Mouse (Mus musculus) heart, embryonic 13.5 days (tissue): ENCODE results near the gene Ren1. TPM values are rescaled to one million over a fixed set of nuclear protein-coding genes. Genes with fewer than 3 reads are reported as not detected.

Source experiments
- ATAC-seq: fragments of 200-750 bp; cut with Nextera tagmentation; 2 replicates; pipeline ENCODE4 v1.8.0; 2017; ENCODE audit warnings: moderate TSS enrichment; ENCODE audit not compliant: insufficient number of reproducible peaks, low FRiP score, low TSS enrichment; ENCODE audit errors: extremely low read depth
- H3K27ac ChIP-seq: fragments of 300-500 bp; sonication (generic); replicated peaks from 2 replicates; pipeline ENCODE4 v1.5.1; 2015; ENCODE audit warnings: moderate library complexity, mild to moderate bottlenecking, inconsistent platforms
- H3K27me3 ChIP-seq: fragments of 300-500 bp; sonication (generic); replicated peaks from 2 replicates; pipeline ENCODE4 v1.6.1; 2015; ENCODE audit warnings: mild to moderate bottlenecking, inconsistent platforms
- H3K36me3 ChIP-seq: fragments of 300-500 bp; sonication (generic); 2 replicates; pipeline ENCODE4 v1.6.1; 2015; ENCODE audit warnings: mild to moderate bottlenecking, inconsistent platforms
- H3K4me1 ChIP-seq: fragments of 300-500 bp; sonication (generic); 2 replicates; pipeline ENCODE4 v1.6.1; 2015; ENCODE audit warnings: inconsistent platforms
- H3K4me2 ChIP-seq: fragments of 300-500 bp; sonication (generic); 2 replicates; pipeline ENCODE4 v1.6.1; 2015; ENCODE audit warnings: inconsistent platforms, mild to moderate bottlenecking, moderate library complexity
- H3K4me3 ChIP-seq: fragments of 300-500 bp; sonication (generic); 2 replicates; pipeline ENCODE4 v1.5.1; 2015; ENCODE audit warnings: moderate library complexity, mild to moderate bottlenecking, inconsistent platforms
- H3K9ac ChIP-seq: fragments of 300-500 bp; sonication (generic); 2 replicates; pipeline ENCODE4 v1.6.1; 2015; ENCODE audit warnings: inconsistent platforms, mild to moderate bottlenecking, moderate library complexity
- H3K9me3 ChIP-seq: fragments of 300-500 bp; sonication (generic); 2 replicates; pipeline ENCODE4 v1.6.1; 2016; ENCODE audit warnings: inconsistent platforms
- WGBS: fragments of 180-500 bp; shearing (Covaris S2); methylation state at CpG from one replicate; pipeline ENCODE4 v1.1.7; 2015; ENCODE audit warnings: mixed read lengths; 5-methylcytosine and 5-hydroxymethylcytosine counted together
- polyA plus RNA-seq: library from polyadenylated mRNA; unstranded; fragments of >200 nt; fragmentation: Nextera tagmentation; extraction: Ambion mirVana; gene quantifications from 2 replicates; pipeline ENCODE4 v1.2.1, GENCODE M21; 2015

Gene Ren1
- polyA plus RNA-seq, 1 experiment from 2014 or later: 0.39 TPM

GRCm38 (mm10) chr1:133363276-133364021, 13.1 kb downstream of the Ren1 start, which contains the start of gene Etnk2:
Gene Etnk2 (plus strand): TSS chr1:133363572.
- H3K9ac ChIP-seq: peak within 1 kb of the TSS; percentile 71
- peak; percentile 53; the same call in 1 of the 2 replicates for ATAC-seq
- H3K4me3 ChIP-seq: peak within 1 kb of the TSS; percentile 61
- no peak within 1 kb of the TSS for H3K27ac ChIP-seq
- peak within 1 kb of the TSS; percentile 88 for H3K4me2 ChIP-seq
- no peaks in the 10 kb centered on the region for H3K36me3 ChIP-seq
- H3K4me1 ChIP-seq: peaks cover 38% of the 10 kb centered on the region
- no peaks in the 10 kb centered on the region for H3K9me3 ChIP-seq
- H3K27me3 ChIP-seq: peaks cover 68% of the 10 kb centered on the region
- WGBS: 1% methylated on average over 52 of the region's 52 CpGs

GRCm38 (mm10) chr1:133364022-133364630, 13.8 kb downstream of the Ren1 start:
- Histone ChIP-seq H3K4me1 (peaks cover 40% of the 10 kb centered on the region), H3K36me3 (no peaks in the 10 kb centered on the region), H3K9ac (peak overlapping the region; percentile 71), H3K27ac (no peak overlapping the region), H3K9me3 (no peaks in the 10 kb centered on the region), H3K4me2 (peak overlapping the region; percentile 88), H3K27me3 (peaks cover 61% of the 10 kb centered on the region), H3K4me3 (peak overlapping the region; percentile 61)
- 3% methylated on average over 27 of the region's 27 CpGs for WGBS
- no peak for ATAC-seq

DNA sequence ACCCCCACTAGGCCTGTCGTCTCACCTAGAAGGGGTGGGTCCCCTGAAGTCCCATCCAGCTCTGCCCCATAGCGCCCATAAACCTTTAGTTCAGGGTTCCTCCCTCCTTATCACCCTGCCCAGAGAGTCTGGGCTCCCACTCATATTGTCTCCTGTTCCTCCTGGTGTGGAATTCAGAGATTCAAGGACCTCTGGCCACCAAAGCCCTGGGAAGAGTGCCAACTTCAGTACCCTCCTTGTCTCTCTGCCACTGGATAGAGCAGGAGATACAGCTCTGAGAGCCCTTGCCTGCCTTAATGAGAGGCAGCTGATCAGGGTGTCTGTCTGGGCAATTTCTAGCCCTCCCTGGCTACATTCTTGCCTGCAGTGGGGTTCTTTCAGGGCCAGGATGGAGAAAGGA, 14.6 kb downstream of the Ren1 start:
- no peaks in the 10 kb centered on the region for H3K9me3 ChIP-seq
- H3K27ac ChIP-seq: no peak overlapping the region
- H3K36me3 ChIP-seq: no peaks in the 10 kb centered on the region
- H3K9ac ChIP-seq: no peak overlapping the region; the same call in 1 of the 2 replicates
- no peak overlapping the region; the same call in 1 of the 2 replicates for H3K4me3 ChIP-seq
- peaks cover 53% of the 10 kb centered on the region for H3K27me3 ChIP-seq
- peaks cover 40% of the 10 kb centered on the region for H3K4me1 ChIP-seq
- 0 out of 2 replicates have a peak overlapping the region, but pooled peaks have one; percentile 88 for H3K4me2 ChIP-seq
- ATAC-seq: no peak
- 33% methylated on average over 2 of the region's 2 CpGs for WGBS

GRCm38 (mm10) chr1:133366951-133367605, 16.8 kb downstream of the Ren1 start:
- Histone ChIP-seq H3K27me3 (peaks cover 44% of the 10 kb centered on the region), H3K9ac (no peak overlapping the region), H3K27ac (no peak overlapping the region), H3K4me3 (no peak overlapping the region), H3K36me3 (no peaks in the 10 kb centered on the region), H3K4me1 (peaks cover 40% of the 10 kb centered on the region), H3K9me3 (no peaks in the 10 kb centered on the region), H3K4me2 (no peak overlapping the region)
- no peak for ATAC-seq
- WGBS: 48% methylated on average over 10 of the region's 10 CpGs

GRCm38 (mm10) chr1:133367606-133368488, 17.5 kb downstream of the Ren1 start:
- Histone ChIP-seq H3K27ac (peak overlapping the region; percentile 53; the same call in 1 of the 2 replicates), H3K9me3 (no peaks in the 10 kb centered on the region), H3K4me1 (peaks cover 44% of the 10 kb centered on the region), H3K36me3 (no peaks in the 10 kb centered on the region), H3K4me2 (peak overlapping the region; percentile 25), H3K9ac (peak overlapping the region; percentile 24; the same call in 1 of the 2 replicates), H3K27me3 (peaks cover 37% of the 10 kb centered on the region), H3K4me3 (no peak overlapping the region)
- WGBS: 9% methylated on average over 11 of the region's 11 CpGs
- no peak for ATAC-seq

DNA sequence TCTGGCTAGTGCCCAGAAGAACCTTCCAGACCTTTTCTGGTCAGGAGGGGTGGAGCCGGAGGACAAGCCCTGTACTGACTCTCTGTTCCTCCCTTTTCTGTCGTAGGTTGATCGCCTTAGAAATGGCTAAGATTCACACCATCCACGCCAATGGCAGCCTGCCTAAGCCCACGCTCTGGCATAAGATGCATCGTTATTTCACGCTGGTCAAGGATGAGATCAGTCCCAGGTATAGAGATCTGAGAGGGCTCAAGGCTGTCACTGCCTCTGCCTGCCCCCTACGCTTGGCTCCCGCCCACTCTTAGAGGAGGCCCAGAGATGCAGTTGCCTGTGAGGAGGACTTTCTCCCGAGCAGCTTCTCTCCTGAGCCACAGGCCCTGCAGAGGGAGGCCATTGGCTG, 18.3 kb downstream of the Ren1 start:
- Histone ChIP-seq H3K27me3 (peaks cover 33% of the 10 kb centered on the region), H3K4me3 (no peak overlapping the region), H3K9me3 (no peaks in the 10 kb centered on the region), H3K27ac (no peak overlapping the region), H3K4me2 (no peak overlapping the region), H3K36me3 (no peaks in the 10 kb centered on the region), H3K9ac (no peak overlapping the region; the same call in 1 of the 2 replicates), H3K4me1 (peaks cover 39% of the 10 kb centered on the region)
- no peak for ATAC-seq
- WGBS: 56% methylated on average over 10 of the region's 10 CpGs

DNA sequence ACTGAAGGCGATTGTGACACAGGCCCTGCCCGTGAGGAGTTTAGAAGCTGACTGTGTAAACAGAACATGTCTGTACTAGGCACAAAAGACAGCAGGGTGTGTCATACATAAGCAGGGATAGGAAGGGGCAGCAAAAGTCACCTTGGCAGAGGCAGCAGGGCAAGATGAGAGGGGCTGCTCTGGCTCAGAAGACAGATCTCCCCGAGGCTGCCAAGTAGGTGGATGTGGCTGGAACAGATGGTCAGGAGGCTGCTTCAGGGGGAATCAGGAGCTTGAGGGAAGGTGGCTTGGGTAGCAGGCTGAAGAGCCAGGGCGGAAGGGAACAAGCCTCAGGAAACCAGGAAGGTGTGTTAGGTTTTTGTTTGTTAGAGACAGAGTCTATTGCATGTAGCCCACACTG, 20.0 kb downstream of the Ren1 start:
- H3K9me3 ChIP-seq: no peaks in the 10 kb centered on the region
- H3K27ac ChIP-seq: no peak overlapping the region
- peaks cover 15% of the 10 kb centered on the region for H3K27me3 ChIP-seq
- 63% methylated on average over 4 of the region's 4 CpGs for WGBS
- H3K4me2 ChIP-seq: no peak overlapping the region
- ATAC-seq: no peak
- H3K9ac ChIP-seq: no peak overlapping the region
- no peaks in the 10 kb centered on the region for H3K36me3 ChIP-seq
- H3K4me3 ChIP-seq: no peak overlapping the region
- H3K4me1 ChIP-seq: peaks cover 23% of the 10 kb centered on the region

DNA sequence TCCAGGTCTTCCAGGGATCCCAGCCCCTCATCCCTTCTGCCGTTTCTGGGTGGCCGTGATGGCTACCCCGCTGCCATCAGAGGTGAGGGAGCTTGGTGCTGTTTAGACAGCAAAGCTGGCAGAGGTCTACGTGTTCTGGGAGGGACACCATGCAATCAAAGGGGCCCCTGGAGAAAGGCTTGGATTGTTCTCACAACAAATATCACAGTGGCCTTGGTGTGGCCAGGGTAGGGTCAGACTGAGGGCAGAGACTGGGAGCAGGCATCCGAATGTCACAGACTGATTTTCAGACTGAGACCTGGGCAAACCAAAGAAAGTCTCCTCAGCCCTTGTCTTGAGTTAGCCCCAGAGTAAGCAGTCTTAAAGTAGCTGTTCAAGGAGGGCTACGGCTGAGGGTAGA, 21.1 kb downstream of the Ren1 start:
- Histone ChIP-seq H3K27ac (no peak overlapping the region), H3K9ac (no peak overlapping the region), H3K4me1 (peaks cover 20% of the 10 kb centered on the region), H3K27me3 (peaks cover 8% of the 10 kb centered on the region), H3K4me2 (no peak overlapping the region), H3K9me3 (no peaks in the 10 kb centered on the region), H3K4me3 (no peak overlapping the region), H3K36me3 (no peaks in the 10 kb centered on the region)
- ATAC-seq: no peak
- 71% methylated on average over 6 of the region's 6 CpGs for WGBS

GRCm38 (mm10) chr1:133372113-133372512, 21.8 kb downstream of the Ren1 start:
- H3K4me3 ChIP-seq: no peak overlapping the region
- H3K36me3 ChIP-seq: no peaks in the 10 kb centered on the region
- H3K4me1 ChIP-seq: peaks cover 20% of the 10 kb centered on the region
- no peak overlapping the region for H3K9ac ChIP-seq
- no peaks in the 10 kb centered on the region for H3K9me3 ChIP-seq
- H3K4me2 ChIP-seq: no peak overlapping the region
- H3K27me3 ChIP-seq: 0 out of 2 replicates have a peak, but pooled peaks cover 3% of the 10 kb centered on the region
- 58% methylated on average over 8 of the region's 8 CpGs for WGBS
- ATAC-seq: no peak
- no peak overlapping the region for H3K27ac ChIP-seq

GRCm38 (mm10) chr1:133375696-133376346, 25.5 kb downstream of the Ren1 start:
- 61% methylated on average over 10 of the region's 10 CpGs for WGBS
- H3K36me3 ChIP-seq: no peaks in the 10 kb centered on the region
- no peak overlapping the region for H3K27ac ChIP-seq
- H3K4me2 ChIP-seq: no peak overlapping the region
- H3K4me1 ChIP-seq: peaks cover 20% of the 10 kb centered on the region
- H3K27me3 ChIP-seq: 0 out of 2 replicates have a peak, but pooled peaks cover 3% of the 10 kb centered on the region
- ATAC-seq: no peak
- no peak overlapping the region for H3K4me3 ChIP-seq
- no peak overlapping the region for H3K9ac ChIP-seq
- no peaks in the 10 kb centered on the region for H3K9me3 ChIP-seq
